Mouse (Mus musculus) spleen, adult 2 months (tissue): Measurements from ENCODE around the gene Snapin. TPM values are rescaled to one million over a fixed set of nuclear protein-coding genes. Genes with fewer than 3 reads are reported as not detected.

Source experiments
- DNase-seq, 2 experiments: peaks; one replicate each; pipeline versions ENCODE4 v3.0.0 to v3.0.0-alpha.2; 2012 to 2021; ENCODE audit warnings: low spot score in 2 of 2, low read depth in 1 of 2
- H3K27ac ChIP-seq: fragments of 200-500 bp; 2 replicates; pipeline ENCODE4 v1.5.1; 2012; ENCODE audit warnings: low read length, inconsistent platforms; ENCODE audit not compliant: insufficient read depth
- H3K27me3 ChIP-seq: fragments of 200-500 bp; 2 replicates; pipeline ENCODE4 v1.6.1; 2012; ENCODE audit warnings: mild to moderate bottlenecking, moderate library complexity, low read length, inconsistent platforms; ENCODE audit not compliant: control insufficient read depth, insufficient read depth
- H3K36me3 ChIP-seq: fragments of 200-500 bp; 2 replicates; pipeline ENCODE4 v1.6.1; 2012; ENCODE audit warnings: mild to moderate bottlenecking, low read length, inconsistent platforms; ENCODE audit not compliant: control insufficient read depth, insufficient read depth
- H3K4me1 ChIP-seq: fragments of 200-500 bp; 2 replicates; pipeline ENCODE4 v1.6.1; 2011; ENCODE audit warnings: inconsistent platforms; ENCODE audit not compliant: control insufficient read depth, insufficient read depth, insufficient read length
- H3K4me3 ChIP-seq: fragments of 200-500 bp; 2 replicates; pipeline ENCODE4 v1.5.1; 2011; ENCODE audit warnings: mild to moderate bottlenecking, inconsistent platforms; ENCODE audit not compliant: insufficient read depth, insufficient read length; ENCODE audit errors: extremely low read depth
- CTCF ChIP-seq: fragments of 200-500 bp; IDR thresholded peaks from 2 replicates; pipeline ENCODE4 v1.5.1; 2011; ENCODE audit warnings: mild to moderate bottlenecking, inconsistent platforms; ENCODE audit not compliant: insufficient read depth, insufficient read length, insufficient replicate concordance; ENCODE audit errors: extremely low read depth
- POLR2A ChIP-seq: fragments of 200-500 bp; IDR thresholded peaks from 2 replicates; pipeline ENCODE4 v1.6.1; 2011; ENCODE audit warnings: low read depth, low read length, inconsistent platforms
- WGBS: fragments of 180-500 bp; shearing (Covaris S2); methylation state at CpG from one replicate; pipeline ENCODE4 v1.1.7; 2018; 5-methylcytosine and 5-hydroxymethylcytosine counted together
- polyA plus RNA-seq: library from polyadenylated mRNA; depleted of rRNA; stranded (reverse); fragments of >200 nt; gene quantifications from 2 replicates; pipeline ENCODE4 v1.2.3, GENCODE M21; 2012

Snapin gene
- polyA plus RNA-seq, 1 experiment = 12.4 TPM

DNA sequence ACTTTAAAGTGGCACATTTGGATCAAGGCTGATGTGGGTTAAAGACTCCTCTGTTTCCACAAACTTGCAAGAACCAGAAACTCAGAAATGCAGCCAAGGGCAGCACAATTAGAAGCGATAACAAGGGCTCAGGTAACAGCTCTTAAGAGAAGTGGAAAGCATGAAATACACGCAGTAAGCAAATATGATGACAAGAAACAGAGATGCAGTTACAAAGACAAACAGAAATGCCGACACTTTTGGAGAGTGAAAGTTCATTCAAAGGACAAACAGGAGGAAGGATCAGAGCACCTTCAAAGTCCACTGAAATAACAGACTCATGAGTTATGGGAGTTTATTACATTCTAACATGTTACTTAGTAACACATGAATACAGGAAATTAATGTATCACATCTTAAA, 15.5 kb upstream of the Snapin start:
- Histone ChIP-seq H3K36me3 (peaks cover 37% of the 10 kb centered on the region), H3K4me3 (no peak overlapping the region), H3K4me1 (peaks cover 5% of the 10 kb centered on the region; the same call in 1 of the 2 replicates), H3K27me3 (no peaks in the 10 kb centered on the region), H3K27ac (no peak overlapping the region)
- DNase-seq = no peak
- 93% methylated on average over 3 of the region's 3 CpGs for WGBS
- TF ChIP-seq CTCF (no peak), POLR2A (no peak)

GRCm38 (mm10) chr3:90505216-90505615, 14.4 kb upstream of the Snapin start:
- H3K27me3 ChIP-seq = no peaks in the 10 kb centered on the region
- no peak overlapping the region for H3K27ac ChIP-seq
- TF ChIP-seq POLR2A (no peak), CTCF (no peak)
- WGBS = 93% methylated on average over 5 of the region's 5 CpGs
- no peak for DNase-seq
- H3K36me3 ChIP-seq = peaks cover 44% of the 10 kb centered on the region
- peaks cover 5% of the 10 kb centered on the region; the same call in 1 of the 2 replicates for H3K4me1 ChIP-seq
- H3K4me3 ChIP-seq = no peak overlapping the region

- Histone ChIP-seq H3K27ac (no peak overlapping the region), H3K36me3 (peaks cover 52% of the 10 kb centered on the region), H3K27me3 (no peaks in the 10 kb centered on the region), H3K4me1 (peaks cover 5% of the 10 kb centered on the region; the same call in 1 of the 2 replicates), H3K4me3 (no peak overlapping the region)
- WGBS = 88% methylated on average over 4 of the region's 4 CpGs
- DNase-seq = no peak
- TF ChIP-seq POLR2A (no peak), CTCF (no peak)
Observed at GRCm38 (mm10) chr3:90503444-90503843, 12.6 kb upstream of the Snapin start.

DNA sequence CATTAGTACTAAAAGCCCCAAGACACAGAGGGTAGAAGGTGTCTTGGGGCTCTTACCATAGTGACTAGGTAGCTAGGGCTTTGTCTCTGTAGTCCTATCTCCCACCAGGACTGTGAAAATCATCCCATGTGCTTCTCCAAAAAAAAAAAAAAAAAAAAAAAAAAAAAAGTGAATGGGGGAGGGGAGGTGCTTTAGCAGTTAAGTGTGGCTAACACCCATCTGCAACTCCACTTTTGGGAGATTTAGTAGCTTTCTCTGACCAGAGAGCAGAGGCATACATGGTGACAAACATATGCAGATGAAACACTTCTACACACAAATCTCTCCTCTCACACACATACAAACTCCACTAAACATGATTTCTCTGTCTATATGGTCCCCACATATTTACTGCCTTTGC, 6.8 kb upstream of the Snapin start:
- DNase-seq = no peak
- H3K4me1 ChIP-seq = no peaks in the 10 kb centered on the region
- TF ChIP-seq POLR2A (no peak), CTCF (no peak)
- H3K36me3 ChIP-seq = peaks cover 37% of the 10 kb centered on the region
- no peak overlapping the region for H3K27ac ChIP-seq
- no peak overlapping the region for H3K4me3 ChIP-seq
- no peaks in the 10 kb centered on the region for H3K27me3 ChIP-seq

- DNase-seq = no peak
- Histone ChIP-seq H3K4me3 (no peak overlapping the region), H3K27ac (no peak overlapping the region), H3K4me1 (no peaks in the 10 kb centered on the region), H3K27me3 (no peaks in the 10 kb centered on the region), H3K36me3 (peaks cover 24% of the 10 kb centered on the region)
- WGBS = 94% methylated on average over 7 of the region's 7 CpGs
- TF ChIP-seq POLR2A = no peak
- TF ChIP-seq CTCF = no peak
Observed at GRCm38 (mm10) chr3:90495850-90496525, 5.2 kb upstream of the Snapin start.

- Histone ChIP-seq H3K4me3 (no peak overlapping the region), H3K4me1 (no peaks in the 10 kb centered on the region), H3K36me3 (peaks cover 19% of the 10 kb centered on the region), H3K27me3 (no peaks in the 10 kb centered on the region), H3K27ac (no peak overlapping the region)
- 86% methylated on average over 4 of the region's 4 CpGs for WGBS
- TF ChIP-seq CTCF (no peak), POLR2A (no peak)
- no peak for DNase-seq
Observed at GRCm38 (mm10) chr3:90493831-90494540, 3.2 kb upstream of the Snapin start.

GRCm38 (mm10) chr3:90491350-90491749, 517 bp upstream of the Snapin start:
- 35% methylated on average over 2 of the region's 2 CpGs for WGBS
- H3K4me1 ChIP-seq = no peaks in the 10 kb centered on the region
- no peaks in the 10 kb centered on the region for H3K27me3 ChIP-seq
- TF ChIP-seq CTCF = no peak
- no peak for TF ChIP-seq POLR2A
- no peak overlapping the region for H3K4me3 ChIP-seq
- no peak overlapping the region for H3K27ac ChIP-seq
- H3K36me3 ChIP-seq = peaks cover 28% of the 10 kb centered on the region
- DNase-seq = peak; percentile 38 to 54
